Mouse (Mus musculus) adrenal gland, postnatal 25 days (tissue): ENCODE data around the gene Smarcb1. TPM values are rescaled to one million over a fixed set of nuclear protein-coding genes. Genes with fewer than 3 reads are reported as not detected.

Source experiments
- DNase-seq: peaks from one replicate; pipeline ENCODE4 v3.0.0; 2021; ENCODE audit warnings: mixed read lengths
- total RNA-seq: library from RNA; stranded (reverse); gene quantifications from 2 replicates; pipeline ENCODE4 v1.2.3, GENCODE M21; 2021

The Smarcb1 gene
- total RNA-seq, 1 experiment from 2014 or later = 84.7 TPM

DNA sequence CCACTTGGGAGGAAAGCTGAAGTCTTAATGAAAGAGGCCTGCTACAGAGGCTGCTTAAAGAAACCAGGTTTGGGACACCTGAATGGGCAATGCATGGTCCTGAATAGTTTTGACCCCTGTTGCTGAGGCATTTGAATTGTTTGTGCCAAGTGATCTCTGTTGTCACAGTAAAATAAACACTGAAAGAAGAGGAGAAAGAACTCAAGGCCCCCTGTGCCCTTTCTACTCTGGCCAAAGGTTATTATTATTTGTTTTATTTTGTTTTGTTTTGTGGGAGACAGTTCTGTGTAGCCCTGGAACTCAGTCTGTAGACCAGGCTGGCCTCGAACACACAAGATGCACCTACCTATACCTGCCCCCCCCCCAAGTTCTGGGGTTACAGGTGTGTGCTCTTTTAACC lies 13.6 kb upstream of the Smarcb1 start:
- no peak for DNase-seq

DNA sequence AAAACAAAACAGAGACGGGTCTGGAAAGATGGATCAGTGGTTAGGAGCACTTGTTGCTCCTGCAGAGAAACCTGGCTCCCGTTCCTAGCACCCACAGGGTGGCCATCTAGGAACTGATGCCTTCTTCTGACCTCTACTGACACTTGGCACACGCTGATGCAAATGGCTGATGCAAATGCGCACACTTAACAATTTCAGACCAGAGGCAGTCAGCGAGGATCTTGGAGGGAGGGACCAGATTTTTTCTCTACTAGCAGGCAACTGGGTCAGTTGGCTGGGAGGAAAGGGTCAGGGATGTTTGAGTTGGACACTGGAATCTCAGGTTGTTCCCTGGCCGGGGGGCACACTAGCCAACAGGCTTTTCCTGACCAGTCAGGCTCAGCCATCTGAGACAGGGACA lies 11.5 kb upstream of the Smarcb1 start, which contains the start of gene Chchd10:
Gene Chchd10 (plus strand): TSS at position 240 of the 400 bp plus-strand sequence.
- DNase-seq = no peak

DNA sequence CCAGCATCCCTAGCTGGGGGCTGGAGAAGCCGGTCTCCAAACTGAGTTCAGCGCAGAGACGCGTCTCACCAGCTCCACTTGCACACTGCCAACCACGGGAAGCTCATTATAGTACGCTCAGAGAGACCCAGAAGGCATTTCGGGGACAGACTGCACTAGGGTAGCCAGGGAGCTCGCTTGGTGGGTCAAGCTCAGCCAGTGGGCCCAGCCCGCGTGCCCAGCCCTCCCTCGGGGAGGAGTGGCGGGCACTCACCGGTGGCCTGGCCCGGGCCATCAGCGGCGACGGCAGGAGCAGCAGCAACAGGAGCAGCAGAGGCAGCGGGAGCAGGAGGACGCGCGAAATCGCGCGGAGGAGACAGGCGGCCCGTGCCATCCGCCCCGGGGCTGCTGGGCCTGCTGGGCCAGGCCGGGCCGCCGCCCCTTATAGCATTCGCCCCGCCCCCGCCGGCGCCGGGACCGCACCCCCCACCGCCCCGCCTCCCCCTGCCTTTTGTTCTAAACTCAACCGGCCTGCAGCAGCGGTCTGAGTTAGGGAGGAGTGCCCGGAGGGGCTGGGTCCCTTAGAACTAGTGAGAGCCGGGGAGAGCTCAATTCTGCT lies 10.8 kb upstream of the Smarcb1 start:
- peak; percentile 78 for DNase-seq

- no peak for DNase-seq
Observed at GRCm38 (mm10) chr10:75931311-75931710, 9.9 kb upstream of the Smarcb1 start.

- DNase-seq = no peak
Observed at GRCm38 (mm10) chr10:75930304-75930703, 8.9 kb upstream of the Smarcb1 start.

DNA sequence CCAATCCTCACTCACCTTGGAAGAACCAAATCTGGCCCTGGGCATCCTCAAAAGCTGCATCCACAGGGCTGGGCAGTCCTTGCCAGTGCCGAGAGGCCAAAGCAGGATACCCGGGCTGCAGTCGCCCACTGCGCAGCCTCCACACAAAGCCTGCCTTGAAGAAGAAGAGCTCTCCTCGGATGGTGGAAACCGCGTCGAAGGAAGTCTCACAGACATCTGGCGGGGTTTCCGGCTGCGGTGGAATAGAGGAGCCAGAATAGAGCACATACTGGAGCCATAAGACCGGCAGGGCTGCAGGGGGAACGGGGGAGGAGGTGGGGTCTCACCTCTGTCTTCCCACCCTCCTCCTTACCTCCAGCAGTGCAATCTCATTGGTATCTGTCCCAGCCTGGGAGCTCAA lies 5.0 kb upstream of the Smarcb1 start:
- DNase-seq = no peak

DNA sequence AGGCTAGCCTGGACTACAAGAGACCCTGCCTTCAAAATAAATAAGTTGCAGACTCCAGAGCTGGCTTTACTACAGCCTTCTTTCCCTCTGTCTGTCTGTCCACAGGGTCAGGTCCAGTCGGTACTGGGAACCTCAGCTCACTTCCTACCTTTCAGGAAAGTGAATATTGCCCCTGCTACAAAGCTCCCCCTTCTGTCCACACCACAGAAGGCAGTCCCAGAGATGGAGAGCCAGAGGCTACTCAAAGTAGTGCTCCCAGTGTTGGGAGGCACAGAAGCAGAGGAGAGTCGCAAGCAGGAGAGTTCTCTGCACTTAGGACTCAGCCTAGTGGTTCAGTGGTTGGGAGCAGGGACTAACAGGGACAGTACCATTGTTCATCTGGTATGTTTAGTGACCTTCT lies 2.9 kb upstream of the Smarcb1 start:
- DNase-seq = no peak

DNA sequence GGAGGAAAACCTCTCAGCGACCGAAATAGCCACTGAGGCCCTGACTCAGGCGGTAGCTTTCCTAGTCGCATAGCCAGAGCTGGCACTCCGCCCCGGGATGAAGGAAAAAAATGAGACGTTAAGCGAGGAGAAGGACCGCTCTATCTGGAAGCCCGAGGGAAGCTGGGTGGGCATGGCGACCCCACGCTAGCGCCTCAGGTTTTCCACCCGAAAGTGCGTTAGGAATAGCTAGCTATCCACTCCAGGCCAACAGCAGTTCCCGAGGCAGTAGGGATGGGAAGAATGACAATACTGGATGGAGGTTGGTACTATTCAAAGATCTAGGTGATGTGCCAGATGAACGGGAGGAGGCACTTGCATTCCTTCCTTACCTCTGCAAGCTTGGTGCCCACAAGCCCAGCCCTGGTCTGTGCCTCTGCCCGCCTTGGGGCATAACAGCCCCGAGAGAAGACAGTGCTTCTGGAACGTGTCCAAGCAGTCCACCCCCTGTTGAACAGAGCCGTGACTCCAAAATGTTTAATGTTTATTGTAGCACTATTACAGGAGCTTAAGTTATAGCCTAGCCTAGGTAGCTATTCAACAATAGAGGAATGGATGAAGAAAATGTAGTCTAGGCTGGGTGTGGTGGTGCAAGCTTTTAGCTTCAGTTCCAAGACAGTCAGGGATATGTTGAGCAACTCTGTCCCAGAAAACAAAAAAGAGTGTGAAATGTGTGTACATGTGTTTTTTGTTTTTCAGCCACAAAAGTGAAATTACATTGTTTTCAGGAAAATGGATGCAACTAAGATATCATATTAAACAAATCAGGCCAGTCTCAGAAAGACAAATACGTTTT lies 526 bp upstream of the Smarcb1 start:
- DNase-seq = no peak

- no peak for DNase-seq
Observed at GRCm38 (mm10) chr10:75919026-75919425, 2.4 kb downstream of the Smarcb1 start.

- no peak for DNase-seq
Observed at GRCm38 (mm10) chr10:75916840-75917239, 4.6 kb downstream of the Smarcb1 start.

DNA sequence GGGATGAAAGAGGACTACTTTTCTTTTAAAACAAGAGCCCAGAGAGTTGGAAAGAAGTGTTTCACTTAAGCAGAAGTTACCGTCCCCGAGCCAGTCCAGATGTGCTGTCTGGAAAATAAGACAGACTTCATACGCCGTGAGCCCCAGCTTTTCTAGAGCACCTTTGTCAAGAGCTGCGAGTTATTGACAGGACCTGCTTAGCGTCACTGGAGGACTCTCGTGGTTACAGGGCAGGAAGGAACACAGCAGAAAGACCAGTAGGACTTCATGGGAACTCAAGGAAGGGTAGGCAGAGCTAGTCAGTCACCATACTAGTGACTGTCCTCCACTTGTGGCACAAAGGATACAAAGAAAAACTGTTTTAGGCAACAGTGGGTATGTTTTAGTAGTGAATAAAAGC lies 5.9 kb downstream of the Smarcb1 start:
- DNase-seq = no peak

DNA sequence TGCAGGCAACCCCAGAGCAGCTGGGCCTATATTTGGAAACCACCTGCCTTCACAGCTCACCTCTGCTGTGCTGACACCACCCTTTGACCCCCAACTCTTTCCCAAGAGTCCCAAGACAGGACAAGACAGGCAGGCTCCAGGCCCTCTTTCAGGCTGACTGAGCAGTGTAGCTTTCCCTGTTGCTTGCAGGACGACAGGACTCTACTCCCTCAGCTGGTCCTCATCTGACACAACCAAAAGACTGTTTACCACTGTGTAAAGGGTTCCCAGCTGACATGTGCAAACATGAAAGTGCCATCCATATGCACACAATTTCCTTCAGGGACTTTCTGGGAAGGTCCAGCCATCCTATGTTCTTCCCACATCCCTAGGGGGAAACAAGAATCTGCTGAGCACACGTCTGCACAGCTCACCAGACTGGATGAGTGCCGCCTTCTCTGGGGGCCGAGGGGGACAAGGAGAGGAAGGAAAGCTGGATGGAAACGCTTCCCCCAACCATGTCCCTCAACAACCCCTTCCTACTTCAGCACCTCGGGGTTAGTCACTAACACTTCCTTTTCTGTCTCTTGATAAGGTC lies 8.3 kb downstream of the Smarcb1 start:
- DNase-seq = no peak

GRCm38 (mm10) chr10:75910698-75911097 lies 10.7 kb downstream of the Smarcb1 start:
- no peak for DNase-seq

DNA sequence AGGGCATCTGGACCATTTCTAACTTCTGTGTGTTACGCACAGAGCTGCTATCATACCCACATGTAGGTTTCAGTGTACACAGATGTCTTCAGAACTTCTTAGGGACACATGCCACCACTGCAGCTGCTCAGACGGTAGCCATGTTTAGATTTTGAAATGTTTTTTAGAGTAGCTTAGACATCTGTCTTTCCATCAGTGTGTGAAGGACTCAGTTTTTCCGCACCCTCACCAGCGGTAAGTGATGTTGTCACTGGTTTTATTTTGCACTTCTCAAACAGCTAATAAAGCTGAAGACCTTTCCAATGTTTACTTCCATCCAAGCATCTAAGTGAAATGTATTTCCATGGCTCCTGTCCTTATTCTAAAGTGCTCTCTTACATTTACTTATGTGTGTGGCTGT lies 14.5 kb downstream of the Smarcb1 start:
- DNase-seq = no peak

- DNase-seq = no peak
Observed at GRCm38 (mm10) chr10:75904391-75904790, 17.0 kb downstream of the Smarcb1 start.

DNA sequence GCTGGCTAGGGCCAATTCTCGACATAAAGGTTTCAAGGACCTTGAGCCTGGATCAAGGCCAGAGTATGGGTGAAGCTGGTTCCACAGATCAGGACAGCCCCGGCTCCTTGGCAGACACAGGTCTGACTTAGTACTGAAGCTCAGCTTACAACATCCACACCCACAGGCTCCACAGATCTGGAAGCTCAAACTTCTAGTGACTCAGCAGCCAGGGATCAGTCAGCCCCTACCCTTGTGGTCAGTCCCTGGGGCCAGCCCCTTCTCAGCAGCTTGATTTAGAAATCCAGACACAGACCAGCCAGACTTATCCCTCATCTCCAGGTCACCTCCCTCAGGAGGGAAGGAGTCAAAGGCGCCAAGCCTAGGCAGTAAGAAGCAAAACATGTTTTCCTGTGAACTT lies 22.6 kb downstream of the Smarcb1 start:
- DNase-seq = peak; percentile 65

DNA sequence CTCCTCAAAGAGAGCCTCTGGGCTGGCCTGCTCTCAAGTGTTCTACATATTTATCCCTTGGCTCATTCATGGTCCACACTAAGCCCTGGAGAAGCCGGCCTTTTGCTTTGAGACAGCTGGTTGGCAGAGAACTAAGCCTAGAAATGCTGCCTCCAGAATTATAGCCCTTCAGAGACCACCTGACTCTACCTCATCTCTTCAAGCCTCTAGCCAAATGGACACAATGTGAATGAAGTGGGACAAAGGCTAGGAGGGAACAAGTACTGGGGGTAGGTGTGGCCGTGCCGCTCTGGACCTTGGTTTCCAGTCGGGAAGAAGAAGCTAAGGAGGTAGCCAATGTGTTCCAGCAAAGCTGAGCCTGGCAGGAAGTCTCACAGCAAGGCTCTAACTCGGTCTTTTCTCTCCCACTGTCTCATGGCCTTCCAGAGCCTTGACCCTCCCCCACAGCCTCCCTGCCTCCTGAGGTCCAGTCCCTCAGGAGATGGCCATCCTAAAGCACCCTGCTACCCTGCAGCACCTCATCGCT lies 23.3 kb downstream of the Smarcb1 start:
- DNase-seq = no peak

DNA sequence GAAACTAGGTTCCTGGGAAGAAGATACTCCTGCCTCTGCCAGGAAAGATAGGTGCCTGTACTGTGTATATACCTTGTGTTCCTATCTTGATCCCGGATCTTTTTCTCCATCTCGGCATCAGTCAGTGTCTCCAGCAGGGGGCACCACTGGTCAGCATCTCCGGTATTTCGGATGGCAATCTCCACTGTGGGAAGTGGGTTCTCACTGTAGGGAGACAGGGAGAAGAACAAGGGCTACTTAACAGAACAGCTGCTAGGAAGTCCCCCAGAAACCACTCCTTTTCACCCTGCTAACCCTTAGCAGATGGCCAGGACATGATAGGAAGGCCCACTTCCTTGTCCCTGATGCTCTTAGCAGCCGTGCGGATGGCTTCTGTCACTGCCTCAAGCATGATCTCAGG lies 24.0 kb downstream of the Smarcb1 start:
- peak; percentile 81 for DNase-seq

DNA sequence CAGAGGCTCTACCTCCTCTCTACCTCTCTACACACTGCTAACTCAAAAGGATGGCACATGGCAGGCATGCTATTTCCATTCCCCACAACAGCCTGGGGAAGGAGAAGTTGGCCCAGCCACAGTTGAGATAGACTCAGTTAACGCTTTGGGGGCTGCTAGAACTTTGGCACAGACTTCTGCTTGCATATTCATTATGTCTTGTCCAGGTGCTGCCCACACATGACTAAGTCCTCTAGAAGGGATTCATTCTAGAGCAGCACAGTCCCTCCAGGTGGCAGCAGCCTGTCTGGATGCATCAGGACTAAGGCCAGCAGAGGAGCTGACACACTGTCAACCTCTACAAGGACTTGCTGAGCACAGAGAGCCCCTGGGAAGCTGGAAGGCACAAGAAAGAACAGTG lies 25.2 kb downstream of the Smarcb1 start:
- DNase-seq = no peak

GRCm38 (mm10) chr10:75895730-75896129 lies 25.7 kb downstream of the Smarcb1 start:
- no peak for DNase-seq

GRCm38 (mm10) chr10:75894601-75895000 lies 26.8 kb downstream of the Smarcb1 start:
- DNase-seq = no peak

DNA sequence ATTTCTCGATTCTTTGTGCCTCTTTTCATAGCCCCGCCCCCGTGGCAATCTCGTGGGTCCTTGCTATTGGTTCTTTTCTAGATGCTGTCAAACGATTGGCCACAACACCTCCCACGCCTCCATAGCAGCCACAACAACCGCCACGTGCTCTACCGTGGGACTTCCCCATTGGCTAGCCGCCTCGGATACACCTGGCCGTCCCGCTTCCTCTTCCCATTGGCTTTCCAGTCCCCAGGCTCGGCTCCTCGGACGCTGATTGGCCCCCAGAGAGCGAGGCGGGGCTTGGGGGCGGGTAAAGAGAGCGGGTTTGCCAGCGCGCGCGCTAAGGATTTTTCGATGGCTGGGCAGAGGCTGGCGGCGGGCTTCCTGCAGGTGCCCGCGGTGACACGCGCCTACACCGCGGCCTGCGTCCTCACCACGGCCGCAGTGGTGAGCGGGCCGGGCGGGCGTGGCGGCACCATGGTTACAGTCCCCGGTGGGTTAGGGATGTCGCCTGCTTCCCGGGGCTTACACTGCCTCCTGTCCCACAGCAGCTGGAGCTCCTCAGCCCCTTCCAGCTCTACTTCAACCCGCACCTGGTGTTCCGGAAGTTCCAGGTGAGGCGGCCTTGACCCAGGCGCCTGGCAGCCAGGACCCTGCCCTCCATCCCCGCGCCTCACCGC lies 28.2 kb downstream of the Smarcb1 start, which contains the start of gene Derl3:
Gene Derl3 (plus strand): TSS at position 325 of the 662 bp plus-strand sequence.
- DNase-seq = peak; percentile 94
